Mouse (Mus musculus) layer of hippocampus, adult 2 months (tissue): Measurements from ENCODE around the gene Nfkb2. TPM values are rescaled to one million over a fixed set of nuclear protein-coding genes. Genes with fewer than 3 reads are reported as not detected.

Source experiments
- DNase-seq, 2 experiments: peaks; one replicate each; pipeline ENCODE4 v3.0.0; 2022; ENCODE audit warnings: low spot score in 2 of 2
- H3K27ac ChIP-seq: fragments of 200-600 bp; 2 replicates; pipeline ENCODE4 v1.8.1; 2022
- H3K4me3 ChIP-seq: fragments of 200-600 bp; 2 replicates; pipeline ENCODE4 v1.8.1; 2022; ENCODE audit warnings: mild to moderate bottlenecking
- CTCF ChIP-seq: fragments of 200-600 bp; conservative IDR thresholded peaks from 2 replicates; pipeline ENCODE4 v1.8.1; 2022; ENCODE audit warnings: antibody characterized with exemption, mild to moderate bottlenecking, moderate library complexity
- microRNA-seq, 2 experiments: library from miRNA; unstranded; fragments of <30 nt; microRNA quantifications; one replicate each; pipeline ENCODE4 v1.2.0; 2021
- total RNA-seq, 2 experiments: library from RNA; stranded (reverse); gene quantifications; 2 replicates each; pipeline ENCODE4 v1.2.3; 2021

Gene Nfkb2
- total RNA-seq, 2 experiments from 2014 or later, result 2.1 to 2.4 TPM

DNA sequence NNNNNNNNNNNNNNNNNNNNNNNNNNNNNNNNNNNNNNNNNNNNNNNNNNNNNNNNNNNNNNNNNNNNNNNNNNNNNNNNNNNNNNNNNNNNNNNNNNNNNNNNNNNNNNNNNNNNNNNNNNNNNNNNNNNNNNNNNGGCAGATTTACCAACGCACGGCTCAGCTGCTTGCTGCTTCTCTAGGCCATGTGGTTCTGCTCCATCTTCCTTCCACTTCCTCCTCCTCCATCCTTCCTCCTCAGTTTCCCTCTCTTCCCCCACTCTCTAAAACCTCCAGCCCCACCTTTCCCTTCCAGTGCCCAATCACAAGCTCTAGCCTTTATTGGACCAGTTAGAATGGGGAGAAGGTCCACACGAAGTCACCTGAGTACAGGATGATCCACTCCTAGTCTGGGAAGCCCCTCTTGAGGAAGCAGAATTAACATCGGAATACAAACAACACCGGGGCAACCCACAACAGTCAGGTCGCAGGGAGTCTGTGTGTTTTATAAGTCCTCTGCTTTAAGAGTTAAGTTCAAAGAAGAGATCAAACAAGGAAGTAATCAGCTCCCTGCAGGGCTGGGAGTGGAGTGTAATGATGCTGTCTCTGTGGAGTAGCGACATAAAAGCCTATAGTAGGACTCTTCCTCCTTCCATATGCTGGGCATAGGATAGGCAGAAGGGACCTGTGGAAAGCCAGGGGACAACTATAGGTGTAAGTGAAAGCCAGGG lies 40.7 kb downstream of the Nfkb2 start:
- TF ChIP-seq CTCF, result no peak
- H3K4me3 ChIP-seq, result no peak overlapping the region
- no peak for DNase-seq
- no peak overlapping the region for H3K27ac ChIP-seq

- H3K4me3 ChIP-seq, result no peak overlapping the region
- no peak for TF ChIP-seq CTCF
- H3K27ac ChIP-seq, result no peak overlapping the region
- no peak for DNase-seq
Observed at GRCm38 (mm10) chr19:46347146-46347545, 43.0 kb downstream of the Nfkb2 start.

GRCm38 (mm10) chr19:46347936-46348668 lies 44.0 kb downstream of the Nfkb2 start:
- no peak for TF ChIP-seq CTCF
- Histone ChIP-seq H3K4me3 (peak overlapping the region; percentile 80), H3K27ac (peak overlapping the region; percentile 98)
- DNase-seq, result no peak

GRCm38 (mm10) chr19:46348761-46349458 lies 44.8 kb downstream of the Nfkb2 start:
- TF ChIP-seq CTCF, result no peak; the same call in 1 of the 2 replicates
- H3K27ac ChIP-seq, result peak overlapping the region; percentile 98
- peak overlapping the region; percentile 80 for H3K4me3 ChIP-seq
- peak; percentile 90 to 93 for DNase-seq

GRCm38 (mm10) chr19:46349550-46349949 lies 45.4 kb downstream of the Nfkb2 start:
- Histone ChIP-seq H3K4me3 (peak overlapping the region; percentile 80), H3K27ac (peak overlapping the region; percentile 98)
- no peak for TF ChIP-seq CTCF
- DNase-seq, result no peak

DNA sequence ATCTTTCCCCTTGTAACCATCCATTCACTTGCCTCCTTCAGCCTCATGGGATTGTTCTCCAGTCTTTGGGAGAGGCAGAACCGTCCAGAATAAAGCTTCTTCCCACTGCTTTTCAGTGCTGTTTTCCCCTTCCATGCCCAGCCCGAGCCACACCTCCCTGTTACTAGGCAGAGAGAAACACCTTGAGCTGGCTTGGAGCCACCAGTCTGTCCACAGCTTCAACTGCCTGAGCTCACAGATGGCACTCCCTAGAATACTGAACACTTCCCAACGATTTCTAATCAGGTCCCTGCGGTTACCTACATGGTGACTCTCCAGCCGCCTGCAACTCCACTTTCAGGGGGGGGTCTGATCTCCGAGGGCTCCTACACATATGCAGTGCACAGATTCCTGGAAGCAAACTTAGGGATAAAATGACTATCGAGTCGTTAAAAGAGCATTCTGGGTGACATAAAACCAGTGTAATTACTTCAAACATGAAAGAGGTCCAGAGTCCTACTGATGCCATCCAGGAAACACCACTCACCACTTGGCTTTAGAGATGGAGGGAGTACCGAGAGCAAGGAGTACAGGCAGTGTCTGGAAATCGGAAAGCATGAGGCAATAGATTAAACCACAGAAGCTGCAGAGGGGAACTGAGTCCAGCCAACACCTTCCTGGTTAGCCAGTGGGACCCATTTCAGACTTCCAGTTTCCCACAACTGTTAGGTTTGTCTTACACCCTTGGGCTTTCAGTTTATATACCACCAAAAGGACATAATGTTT lies 46.2 kb downstream of the Nfkb2 start, which contains the start of gene 2310034G01Rik:
Gene 2310034G01Rik (minus strand): TSS at position 135 of the 765 bp plus-strand sequence.
- H3K27ac ChIP-seq, result peak within 1 kb of the TSS; percentile 98
- peak within 1 kb of the TSS; percentile 80 for H3K4me3 ChIP-seq
- no peak for TF ChIP-seq CTCF
- DNase-seq, result no peak

DNA sequence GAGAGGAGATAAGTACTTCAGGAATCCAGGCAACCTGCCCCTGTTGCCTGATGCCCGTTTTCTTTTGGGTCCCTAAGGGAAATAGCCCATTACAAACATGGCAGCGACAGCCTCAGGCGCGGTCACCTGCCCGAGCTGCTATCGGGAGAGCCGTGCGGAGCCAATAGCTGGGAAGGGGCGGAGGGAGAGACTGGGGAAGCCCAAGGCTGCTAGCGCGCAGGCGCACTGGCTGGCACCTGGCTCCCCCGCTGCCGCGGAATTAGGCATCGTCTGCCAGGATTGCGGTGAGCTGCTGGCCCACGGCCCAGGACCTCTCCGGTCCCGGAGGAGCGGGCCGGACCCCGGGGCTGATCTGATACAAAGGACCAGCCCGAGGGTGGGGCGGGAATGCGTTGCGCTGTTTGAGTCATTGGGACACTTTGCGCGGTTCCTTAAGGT lies 52.6 kb downstream of the Nfkb2 start:
- Histone ChIP-seq H3K4me3 (peak overlapping the region; percentile 97), H3K27ac (peak overlapping the region; percentile 95)
- no peak for TF ChIP-seq CTCF
- DNase-seq, result peak; percentile 92 to 94

- no peak for TF ChIP-seq CTCF
- Histone ChIP-seq H3K27ac (peak overlapping the region; percentile 95), H3K4me3 (peak overlapping the region; percentile 97)
- no peak for DNase-seq
Observed at GRCm38 (mm10) chr19:46357344-46358280, 53.5 kb downstream of the Nfkb2 start.

DNA sequence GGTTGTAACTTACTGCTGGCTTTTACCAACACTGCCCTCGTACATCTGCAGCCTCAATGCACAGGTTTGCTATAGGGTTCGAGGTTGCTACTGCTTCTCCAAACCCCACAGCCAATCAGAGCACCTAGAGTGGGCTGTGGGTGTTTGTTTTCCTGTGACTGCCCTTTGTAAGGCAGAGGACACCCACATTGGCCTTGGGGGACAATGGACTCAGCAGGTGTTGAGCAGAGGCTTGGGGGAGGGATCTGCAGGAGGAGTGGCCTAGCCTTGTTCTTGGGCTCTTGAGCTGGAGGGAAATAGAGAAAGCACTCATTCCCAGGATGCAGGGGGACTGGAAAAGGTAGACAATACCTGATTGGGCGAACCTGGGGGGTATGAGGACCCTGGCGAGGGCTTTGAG lies 54.3 kb downstream of the Nfkb2 start:
- Histone ChIP-seq H3K27ac (no peak overlapping the region), H3K4me3 (no peak overlapping the region)
- TF ChIP-seq CTCF, result no peak
- DNase-seq, result no peak

Small RNA genes within 50 kb of the gene (microRNA-seq; reads per million reads assigned to microRNA genes)
- gene Mir146b, result 2.6 to 3.2 reads per million in 2 experiments

Other genes starting within 250 kb of the Nfkb2 start
- gene Nolc1, start 228.5 kb upstream of the Nfkb2 start, total RNA-seq, result 10 to 100 TPM; 48.7 to 51.8 TPM
- gene Elovl3, start 172.4 kb upstream of the Nfkb2 start, total RNA-seq, result not detected
- gene Pitx3, start 156.0 kb upstream of the Nfkb2 start, total RNA-seq, result not detected
- gene Gbf1, start 151.8 kb upstream of the Nfkb2 start, total RNA-seq, result 10 to 100 TPM; 83.2 to 94.5 TPM
- gene Psd, start 22.8 kb downstream of the Nfkb2 start, total RNA-seq, result 100 to 1,000 TPM; 761 to 778 TPM
- 10 to 100 TPM; 26.8 to 28.9 TPM for gene Fbxl15, start 23.9 kb downstream of the Nfkb2 start, total RNA-seq
- 100 to 1,000 TPM; 171 to 178 TPM for gene Cuedc2, start 34.4 kb downstream of the Nfkb2 start, total RNA-seq
- gene Mfsd13a, start 36.8 kb downstream of the Nfkb2 start, total RNA-seq, result 10 to 100 TPM; 30.2 to 30.5 TPM
- 1 to 10 TPM; 1.0 to 1.3 TPM for gene 2310034G01Rik, start 46.0 kb downstream of the Nfkb2 start, total RNA-seq
- gene Actr1a, start 91.4 kb downstream of the Nfkb2 start, total RNA-seq, result 100 to 1,000 TPM; 179 to 184 TPM
- gene Sufu, start 92.6 kb downstream of the Nfkb2 start, total RNA-seq, result 10 to 100 TPM; 20.3 to 23.2 TPM
- gene Trim8, start 197.4 kb downstream of the Nfkb2 start, total RNA-seq, result 100 to 1,000 TPM in 1 of 2 experiments, 10 to 100 TPM in 1; 99.9 to 108 TPM